Mouse (Mus musculus) embryonic fibroblast, embryonic 13.5 days (primary cell): ENCODE data around the gene Gm20388.

Source experiments
- CTCF ChIP-seq: IDR thresholded peaks from 2 replicates; pipeline ENCODE4 v1.5.1; 2011; ENCODE audit warnings: mild to moderate bottlenecking, control low read depth, low read length, moderate library complexity, borderline replicate concordance; ENCODE audit not compliant: insufficient read depth
- POLR2A ChIP-seq: IDR thresholded peaks from 2 replicates; pipeline ENCODE4 v1.6.1; 2011; ENCODE audit warnings: low read depth, mild to moderate bottlenecking, control low read depth, low read length, moderate library complexity

DNA sequence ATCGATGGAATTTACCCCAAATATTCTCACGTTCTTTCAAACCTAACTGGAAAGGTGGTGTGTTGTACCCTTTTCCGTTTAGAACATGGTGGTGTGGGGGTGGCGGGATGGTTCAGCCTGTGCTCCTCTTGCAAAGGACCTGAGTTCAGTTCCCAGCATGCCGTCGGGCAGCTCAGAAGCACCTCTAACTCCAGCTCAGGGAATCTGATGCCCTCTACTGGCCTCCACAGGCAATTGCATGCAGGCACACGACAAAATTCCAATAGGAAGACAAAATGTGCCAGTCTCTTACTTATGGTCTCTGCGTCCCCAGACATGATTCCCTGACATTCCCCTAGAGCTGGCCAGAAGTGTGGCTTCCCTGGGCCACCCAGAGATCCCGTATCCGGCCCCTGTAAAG, 1304.3 kb downstream of the Gm20388 start:
- no peak for TF ChIP-seq POLR2A
- no peak for TF ChIP-seq CTCF
